Mouse (Mus musculus) stomach, postnatal 0 days (tissue): ENCODE results near the gene 2310011J03Rik.

Experiments used
- CTCF ChIP-seq: IDR thresholded peaks from 2 replicates; pipeline ENCODE4 v1.5.1; 2016; ENCODE audit warnings: antibody characterized with exemption, low read depth, mild to moderate bottlenecking, moderate library complexity
- EP300 ChIP-seq: optimal IDR thresholded peaks from 2 replicates; pipeline ENCODE3; 2016; ENCODE audit warnings: antibody characterized with exemption

GRCm38 (mm10) chr10:80313627-80314201 lies 6.6 kb downstream of the 2310011J03Rik start:
- TF ChIP-seq CTCF: no peak
- TF ChIP-seq EP300: no peak
